Comparison of ENCODE assay signal across 8 mouse cellular contexts in genomic region chr17:35837487-35837886, GRCm38 (mm10). TPM values are rescaled to one million over a fixed set of nuclear protein-coding genes. Genes with fewer than 3 reads are reported as not detected.
A peak's percentile ranks its signal among the peaks of the same experiment; 100 is the strongest.
DNase-seq lines count a peak whose midpoint lies in the region; ATAC-seq lines count a peak whose summit lies in the region.

No protein-coding gene starts in this region.

- DNase-seq in layer of hippocampus, postnatal 10 days (ENCODE audit: low spot score in 2 of 2): peak; percentile 60 to 76
- no peak for DNase-seq in layer of hippocampus, adult 11-12 months (ENCODE audit: low spot score)
- DNase-seq in adrenal gland, postnatal 14 days: peak; percentile 66
- peak; percentile 88 for DNase-seq in forebrain, embryonic 11.5 days (ENCODE audit: low spot score)
- DNase-seq in liver, embryonic 13.5 days: peak; percentile 47

- under 1% methylated on average over 18 of the region's 18 CpGs for WGBS in forebrain, embryonic 11.5 days
- 1% methylated on average over 18 of the region's 18 CpGs for WGBS in hindbrain, embryonic 16.5 days
- WGBS in liver, embryonic 13.5 days (ENCODE audit: insufficient replicate concordance): under 1% methylated on average over 18 of the region's 18 CpGs
- under 1% methylated on average over 18 of the region's 18 CpGs for WGBS in neural tube, embryonic 12.5 days

- peaks cover 18% of the 10 kb centered on the region for H3K4me1 ChIP-seq in forebrain, embryonic 11.5 days (replicated peaks; ENCODE audit: control insufficient read depth, insufficient read depth, low read length)
- H3K4me1 ChIP-seq in hindbrain, embryonic 16.5 days (ENCODE audit: control insufficient read depth, insufficient read depth, low read depth, low read length): peaks cover 43% of the 10 kb centered on the region
- peaks cover 75% of the 10 kb centered on the region for H3K4me1 ChIP-seq in liver, embryonic 13.5 days (replicated peaks)
- H3K4me1 ChIP-seq in neural tube, embryonic 12.5 days: peaks cover 47% of the 10 kb centered on the region

- H3K4me2 ChIP-seq in forebrain, embryonic 11.5 days (ENCODE audit: low read depth, low read length, severe bottlenecking): peak overlapping the region; percentile 83; the same call in 1 of the 2 replicates
- H3K4me2 ChIP-seq in hindbrain, embryonic 16.5 days (ENCODE audit: low read length): peak overlapping the region; percentile 74
- peak overlapping the region; percentile 95 for H3K4me2 ChIP-seq in liver, embryonic 13.5 days
- peak overlapping the region; percentile 89 for H3K4me2 ChIP-seq in neural tube, embryonic 12.5 days (replicated peaks)

- peak; percentile 18; the same call in 1 of the 2 replicates for ATAC-seq in forebrain, embryonic 11.5 days (replicated peaks; ENCODE audit: low FRiP score)
- ATAC-seq in hindbrain, embryonic 16.5 days: no peak
- no peak for ATAC-seq in liver, embryonic 13.5 days (ENCODE audit: low read depth)
- peak; percentile 23 for ATAC-seq in neural tube, embryonic 12.5 days (ENCODE audit: low FRiP score, low read depth)
- ATAC-seq in megakaryocyte progenitor cell, adult 5-6 weeks (replicated peaks; ENCODE audit: poor library complexity): no peak

- no peaks in the 10 kb centered on the region for H3K27me3 ChIP-seq in forebrain, embryonic 11.5 days (ENCODE audit: control insufficient read depth, insufficient read depth, low read length)
- no peaks in the 10 kb centered on the region for H3K27me3 ChIP-seq in hindbrain, embryonic 16.5 days (replicated peaks; ENCODE audit: control insufficient read depth, insufficient read depth, low read length)
- H3K27me3 ChIP-seq in liver, embryonic 13.5 days: no peaks in the 10 kb centered on the region
- no peaks in the 10 kb centered on the region for H3K27me3 ChIP-seq in neural tube, embryonic 12.5 days (replicated peaks)

- H3K27ac ChIP-seq in forebrain, embryonic 11.5 days (ENCODE audit: low read depth, low read length): peak overlapping the region; percentile 97
- H3K27ac ChIP-seq in hindbrain, embryonic 16.5 days (ENCODE audit: low read depth, low read length): peak overlapping the region; percentile 95
- peak overlapping the region; percentile 98 for H3K27ac ChIP-seq in liver, embryonic 13.5 days
- H3K27ac ChIP-seq in neural tube, embryonic 12.5 days: peak overlapping the region; percentile 95

- peak overlapping the region; percentile 76 for H3K4me3 ChIP-seq in forebrain, embryonic 11.5 days (ENCODE audit: low read depth, low read length)
- peak overlapping the region; percentile 77 for H3K4me3 ChIP-seq in hindbrain, embryonic 16.5 days (ENCODE audit: low read length)
- peak overlapping the region; percentile 93 for H3K4me3 ChIP-seq in liver, embryonic 13.5 days (replicated peaks)
- peak overlapping the region; percentile 72 for H3K4me3 ChIP-seq in neural tube, embryonic 12.5 days

- H3K9me3 ChIP-seq in forebrain, embryonic 11.5 days (ENCODE audit: control insufficient read depth, low read length): no peaks in the 10 kb centered on the region
- H3K9me3 ChIP-seq in hindbrain, embryonic 16.5 days (ENCODE audit: control insufficient read depth, low read length): no peaks in the 10 kb centered on the region
- no peaks in the 10 kb centered on the region for H3K9me3 ChIP-seq in liver, embryonic 13.5 days (replicated peaks)
- no peaks in the 10 kb centered on the region for H3K9me3 ChIP-seq in neural tube, embryonic 12.5 days

- peak overlapping the region; percentile 94 for H3K9ac ChIP-seq in forebrain, embryonic 11.5 days (ENCODE audit: low read length)
- peak overlapping the region; percentile 96 for H3K9ac ChIP-seq in hindbrain, embryonic 16.5 days (ENCODE audit: low read depth, low read length)
- H3K9ac ChIP-seq in liver, embryonic 13.5 days: peak overlapping the region; percentile 98
- peak overlapping the region; percentile 93 for H3K9ac ChIP-seq in neural tube, embryonic 12.5 days

- H3K36me3 ChIP-seq in forebrain, embryonic 11.5 days (ENCODE audit: control insufficient read depth, insufficient read depth, low read length): peaks cover 24% of the 10 kb centered on the region
- H3K36me3 ChIP-seq in hindbrain, embryonic 16.5 days (ENCODE audit: control insufficient read depth, insufficient read depth, low read length): peaks cover 25% of the 10 kb centered on the region
- H3K36me3 ChIP-seq in liver, embryonic 13.5 days: peaks cover 44% of the 10 kb centered on the region
- peaks cover 38% of the 10 kb centered on the region for H3K36me3 ChIP-seq in neural tube, embryonic 12.5 days

RNA-seq across cellular contexts. Expression of gene Tubb5, which starts 0.6 kb away (rescaled TPM):
- 1,000 to 10,000 TPM; 1,119 to 1,208 TPM for total RNA-seq in layer of hippocampus, postnatal 10 days (2021)
- total RNA-seq in adrenal gland, postnatal 14 days (2021): 285 and 320 TPM in 2 replicates
- 1,583 and 1,671 TPM in 2 replicates for polyA plus RNA-seq in forebrain, embryonic 11.5 days (2014; fragmentation: Nextera tagmentation; extraction: Ambion mirVana)
- 1,705 and 1,762 TPM in 2 replicates for polyA plus RNA-seq in hindbrain, embryonic 16.5 days (2015; fragmentation: Nextera tagmentation; extraction: Ambion mirVana)
- 520 and 547 TPM in 2 replicates for polyA plus RNA-seq in liver, embryonic 13.5 days (2015; fragmentation: Nextera tagmentation; extraction: Ambion mirVana)
- 1,533 and 1,543 TPM in 2 replicates for polyA plus RNA-seq in neural tube, embryonic 12.5 days (2016; fragmentation: Nextera tagmentation; extraction: Ambion mirVana)
- total RNA-seq in megakaryocyte progenitor cell, adult 5-6 weeks (2015): 871 and 938 TPM in 2 replicates
- 947 and 991 TPM in 2 replicates for total RNA-seq in megakaryocyte progenitor cell, adult 5-6 weeks (2017)

RNA-seq across cellular contexts. Expression of gene Mdc1, which starts 3.8 kb away (rescaled TPM):
- 10 to 100 TPM; 15.8 to 16.2 TPM for total RNA-seq in layer of hippocampus, postnatal 10 days (2021)
- total RNA-seq in adrenal gland, postnatal 14 days (2021): 20.6 and 21.9 TPM in 2 replicates
- 27.2 and 29.2 TPM in 2 replicates for polyA plus RNA-seq in forebrain, embryonic 11.5 days (2014; fragmentation: Nextera tagmentation; extraction: Ambion mirVana)
- 9.3 and 11.2 TPM in 2 replicates for polyA plus RNA-seq in hindbrain, embryonic 16.5 days (2015; fragmentation: Nextera tagmentation; extraction: Ambion mirVana)
- 8.0 and 8.8 TPM in 2 replicates for polyA plus RNA-seq in liver, embryonic 13.5 days (2015; fragmentation: Nextera tagmentation; extraction: Ambion mirVana)
- 13.6 and 14.7 TPM in 2 replicates for polyA plus RNA-seq in neural tube, embryonic 12.5 days (2016; fragmentation: Nextera tagmentation; extraction: Ambion mirVana)
- 77.6 and 77.8 TPM in 2 replicates for total RNA-seq in megakaryocyte progenitor cell, adult 5-6 weeks (2015)
- total RNA-seq in megakaryocyte progenitor cell, adult 5-6 weeks (2017): 17.5 and 17.6 TPM in 2 replicates

RNA-seq across cellular contexts. Expression of gene Flot1, which starts 14.5 kb away (rescaled TPM):
- 100 to 1,000 TPM; 163 to 172 TPM for total RNA-seq in layer of hippocampus, postnatal 10 days (2021)
- 52.4 and 59.5 TPM in 2 replicates for total RNA-seq in adrenal gland, postnatal 14 days (2021)
- polyA plus RNA-seq in forebrain, embryonic 11.5 days (2014; fragmentation: Nextera tagmentation; extraction: Ambion mirVana): 48.5 and 49.5 TPM in 2 replicates
- 131 and 150 TPM in 2 replicates for polyA plus RNA-seq in hindbrain, embryonic 16.5 days (2015; fragmentation: Nextera tagmentation; extraction: Ambion mirVana)
- 38.2 and 38.5 TPM in 2 replicates for polyA plus RNA-seq in liver, embryonic 13.5 days (2015; fragmentation: Nextera tagmentation; extraction: Ambion mirVana)
- 60.5 and 60.6 TPM in 2 replicates for polyA plus RNA-seq in neural tube, embryonic 12.5 days (2016; fragmentation: Nextera tagmentation; extraction: Ambion mirVana)
- total RNA-seq in megakaryocyte progenitor cell, adult 5-6 weeks (2015): 52.9 and 58.3 TPM in 2 replicates
- 65.1 and 74.4 TPM in 2 replicates for total RNA-seq in megakaryocyte progenitor cell, adult 5-6 weeks (2017)

RNA-seq across cellular contexts. Expression of gene Ier3, which starts 16.0 kb away (rescaled TPM):
- 1 to 10 TPM; 4.3 to 4.6 TPM for total RNA-seq in layer of hippocampus, postnatal 10 days (2021)
- 12.7 and 26.3 TPM in 2 replicates for total RNA-seq in adrenal gland, postnatal 14 days (2021)
- 2.4 and 3.5 TPM in 2 replicates for polyA plus RNA-seq in forebrain, embryonic 11.5 days (2014; fragmentation: Nextera tagmentation; extraction: Ambion mirVana)
- 14.5 and 17.2 TPM in 2 replicates for polyA plus RNA-seq in hindbrain, embryonic 16.5 days (2015; fragmentation: Nextera tagmentation; extraction: Ambion mirVana)
- polyA plus RNA-seq in liver, embryonic 13.5 days (2015; fragmentation: Nextera tagmentation; extraction: Ambion mirVana): 21.6 and 23.2 TPM in 2 replicates
- 5.2 and 7.9 TPM in 2 replicates for polyA plus RNA-seq in neural tube, embryonic 12.5 days (2016; fragmentation: Nextera tagmentation; extraction: Ambion mirVana)
- 28.1 and 41.7 TPM in 2 replicates for total RNA-seq in megakaryocyte progenitor cell, adult 5-6 weeks (2015)
- 24.6 and 33.1 TPM in 2 replicates for total RNA-seq in megakaryocyte progenitor cell, adult 5-6 weeks (2017)

RNA-seq across cellular contexts. Expression of gene Nrm, which starts 23.6 kb away (rescaled TPM):
- 1 to 10 TPM; 5.2 to 5.7 TPM for total RNA-seq in layer of hippocampus, postnatal 10 days (2021)
- 10.6 and 15.9 TPM in 2 replicates for total RNA-seq in adrenal gland, postnatal 14 days (2021)
- 65.7 and 68.8 TPM in 2 replicates for polyA plus RNA-seq in forebrain, embryonic 11.5 days (2014; fragmentation: Nextera tagmentation; extraction: Ambion mirVana)
- polyA plus RNA-seq in hindbrain, embryonic 16.5 days (2015; fragmentation: Nextera tagmentation; extraction: Ambion mirVana): 20.8 and 22.3 TPM in 2 replicates
- polyA plus RNA-seq in liver, embryonic 13.5 days (2015; fragmentation: Nextera tagmentation; extraction: Ambion mirVana): 23.0 and 25.4 TPM in 2 replicates
- polyA plus RNA-seq in neural tube, embryonic 12.5 days (2016; fragmentation: Nextera tagmentation; extraction: Ambion mirVana): 40.5 and 41.3 TPM in 2 replicates
- total RNA-seq in megakaryocyte progenitor cell, adult 5-6 weeks (2015): 47.4 and 64.5 TPM in 2 replicates
- total RNA-seq in megakaryocyte progenitor cell, adult 5-6 weeks (2017): 43.1 and 50.1 TPM in 2 replicates

Comparison
In these comparisons a context has a peak if more than half of its experiments do, and no peak if none do; other contexts are left out.
1. ATAC-seq: peak in forebrain, embryonic 11.5 days (single experiment) and neural tube, embryonic 12.5 days (single experiment); none in hindbrain, embryonic 16.5 days (single experiment), liver, embryonic 13.5 days (single experiment) and megakaryocyte progenitor cell, adult 5-6 weeks (single experiment).
2. Peak in every context shown above with its lines, with median percentiles within 50 percentile points of each other: H3K27ac ChIP-seq, H3K4me2 ChIP-seq, H3K4me3 ChIP-seq and H3K9ac ChIP-seq.